Mouse (Mus musculus): Measurements from ENCODE around the gene Gm813. TPM values are rescaled to one million over a fixed set of nuclear protein-coding genes. Genes with fewer than 3 reads are reported as not detected.

Gene Gm813
- total and polyA plus RNA-seq, 3 experiments, result not detected

DNA sequence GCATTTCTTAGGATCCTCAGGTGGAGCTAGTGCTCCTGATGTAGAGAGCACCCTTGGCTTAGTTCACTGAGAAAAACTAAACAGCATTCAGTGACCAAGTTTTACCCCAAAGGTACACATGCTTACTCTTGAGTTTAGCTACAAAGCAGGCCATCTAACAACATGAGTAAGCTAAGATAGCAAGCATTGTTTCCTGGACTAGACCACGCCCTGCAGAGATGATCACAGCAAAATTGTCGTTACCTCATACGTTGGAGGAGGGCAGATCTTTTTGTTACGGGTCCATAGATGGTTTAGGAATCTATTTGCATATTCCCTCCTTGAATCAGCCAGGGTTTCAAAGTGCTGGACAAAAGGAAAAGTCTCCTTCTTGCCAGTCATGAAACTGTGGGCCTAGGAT is 20.7 kb upstream of the Gm813 start:
- TF ChIP-seq BHLHE40 (IDR thresholded peaks at IDR 0.05; ENCODE audit: low read depth, low read length) (no peak), HCFC1 (IDR thresholded peaks at IDR 0.05; ENCODE audit: low read depth, low read length) (no peak)
- Histone ChIP-seq H3K4me2 (ENCODE audit: insufficient read depth, low read depth, poor library complexity, severe bottlenecking) (no peak overlapping the region), H3K27ac (ENCODE audit: insufficient read depth, low read depth) (no peak overlapping the region), H3K4me1 (ENCODE audit: control insufficient read depth in 1 of 2, insufficient read depth in 2 of 2) (peaks cover 16 to 21% of the 10 kb centered on the region in 2 experiments), H3K79me2 (replicated peaks; ENCODE audit: control insufficient read depth, extremely low read depth, insufficient read depth, poor library complexity, severe bottlenecking) (no peaks in the 10 kb centered on the region), H3K27me3 (replicated peaks) (no peaks in the 10 kb centered on the region), H3K4me3 (replicated peaks in 1 of 3; ENCODE audit: low read depth in 2 of 3, low read length in 2 of 3, poor library complexity in 1 of 3) (no peak overlapping the region), H3K9ac (ENCODE audit: insufficient read depth, low read depth) (no peak overlapping the region), H3K9me3 (replicated peaks; ENCODE audit: low read length) (no peaks in the 10 kb centered on the region), H3K36me3 (replicated peaks in 1 of 2; ENCODE audit: control insufficient read depth in 1 of 2, insufficient read depth in 1 of 2, low read length in 1 of 2) (no peaks in the 10 kb centered on the region)
- dilution Hi-C loops (cut with MboI; ENCODE audit: extremely low pct_ligation_motif_present, extremely low pct_unique_long_range_greater_than_20kb, low sequenced_read_pairs), result no loop called here
- DNase-seq (ENCODE audit: extremely low read depth), result no peak
- in situ Hi-C loops (cut with MboI; ENCODE audit: low pct_ligation_motif_present, low pct_unique_long_range_greater_than_20kb, low sequenced_read_pairs), result loop anchor here (25.0 kb wide), 1 partner anchor 1025 kb away; the partner anchor contains the start of gene Cmss1

DNA sequence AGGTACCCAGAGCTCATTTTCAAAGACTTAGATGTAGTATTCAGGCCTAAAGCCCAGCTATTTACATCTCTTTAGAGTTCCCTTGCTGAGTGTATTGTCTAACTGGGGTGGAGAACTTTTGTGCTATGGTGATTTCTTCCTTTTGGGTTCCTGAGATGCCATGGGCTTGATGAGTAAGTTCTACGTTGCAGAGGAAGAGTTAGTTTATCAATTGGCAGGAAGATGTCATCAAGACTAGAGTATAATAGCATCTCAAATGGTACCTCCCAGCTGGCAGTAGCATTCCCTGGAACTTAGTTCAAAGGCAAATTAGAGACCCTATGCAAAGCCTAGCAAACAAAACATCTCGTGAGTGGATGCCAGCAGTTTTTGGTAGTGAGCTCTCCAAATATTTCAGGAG is 19.1 kb upstream of the Gm813 start:
- TF ChIP-seq ZNF384 (IDR thresholded peaks at IDR 0.05; ENCODE audit: low read depth, low read length) (no peak), RAD21 (IDR thresholded peaks at IDR 0.05; ENCODE audit: low read depth, low read length) (no peak), EP300 (IDR thresholded peaks at IDR 0.05; ENCODE audit: low read length) (no peak), MAX (IDR thresholded peaks at IDR 0.05; ENCODE audit: low read length) (no peak), RCOR1 (conservative IDR thresholded peaks at IDR 0.05; ENCODE audit: low read depth, low read length) (no peak), BHLHE40 (IDR thresholded peaks at IDR 0.05; ENCODE audit: low read depth, low read length) (no peak), MXI1 (IDR thresholded peaks at IDR 0.05; ENCODE audit: low read depth, low read length) (no peak)
- H3K27ac ChIP-seq (ENCODE audit: insufficient read depth, low read depth), result no peak overlapping the region
- H3K27me3 ChIP-seq (replicated peaks), result no peaks in the 10 kb centered on the region
- dilution Hi-C loops (cut with MboI; ENCODE audit: extremely low pct_ligation_motif_present, extremely low pct_unique_long_range_greater_than_20kb, low sequenced_read_pairs), result no loop called here
- no peak overlapping the region for H3K4me3 ChIP-seq (replicated peaks in 1 of 3; ENCODE audit: low read depth in 2 of 3, low read length in 2 of 3, poor library complexity in 1 of 3)
- no peak overlapping the region for H3K4me2 ChIP-seq (ENCODE audit: insufficient read depth, low read depth, poor library complexity, severe bottlenecking)
- H3K79me2 ChIP-seq (replicated peaks; ENCODE audit: control insufficient read depth, extremely low read depth, insufficient read depth, poor library complexity, severe bottlenecking), result no peaks in the 10 kb centered on the region
- DNase-seq (ENCODE audit: extremely low read depth), result no peak
- in situ Hi-C loops (cut with MboI; ENCODE audit: low pct_ligation_motif_present, low pct_unique_long_range_greater_than_20kb, low sequenced_read_pairs), result loop anchor here (25.0 kb wide), 1 partner anchor 1024 kb away; the partner anchor contains the start of gene Cmss1
- no peaks in the 10 kb centered on the region for H3K36me3 ChIP-seq (replicated peaks in 1 of 2; ENCODE audit: control insufficient read depth in 1 of 2, insufficient read depth in 1 of 2, low read length in 1 of 2)
- H3K4me1 ChIP-seq (ENCODE audit: control insufficient read depth in 1 of 2, insufficient read depth in 2 of 2), result peaks cover 16 to 21% of the 10 kb centered on the region in 2 experiments
- no peak overlapping the region for H3K9ac ChIP-seq (ENCODE audit: insufficient read depth, low read depth)
- no peaks in the 10 kb centered on the region for H3K9me3 ChIP-seq (replicated peaks; ENCODE audit: low read length)

DNA sequence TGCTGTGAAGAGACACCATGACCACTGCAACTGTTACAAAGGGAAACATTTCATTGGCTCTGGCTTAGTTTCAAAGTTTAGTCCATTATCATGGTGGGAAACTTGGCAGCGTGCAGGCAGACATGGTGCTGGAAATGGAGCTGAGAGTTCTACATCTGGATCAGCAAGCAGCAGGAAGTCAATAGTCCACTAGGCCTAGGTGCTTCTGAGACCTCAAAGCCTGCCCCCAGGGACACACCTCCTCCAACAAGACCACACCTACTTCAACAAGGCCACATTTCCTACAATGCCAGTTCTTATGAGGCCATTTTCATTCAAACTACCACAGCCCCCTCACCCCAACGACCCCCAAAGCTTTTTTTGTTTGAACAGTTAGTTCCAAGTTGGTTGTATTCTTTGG is 13.0 kb upstream of the Gm813 start:
- Histone ChIP-seq H3K79me2 (replicated peaks; ENCODE audit: control insufficient read depth, extremely low read depth, insufficient read depth, poor library complexity, severe bottlenecking) (no peaks in the 10 kb centered on the region), H3K36me3 (replicated peaks in 1 of 2; ENCODE audit: control insufficient read depth in 1 of 2, insufficient read depth in 1 of 2, low read length in 1 of 2) (no peaks in the 10 kb centered on the region), H3K9me3 (replicated peaks; ENCODE audit: low read length) (no peaks in the 10 kb centered on the region), H3K4me1 (ENCODE audit: control insufficient read depth in 1 of 2, insufficient read depth in 2 of 2) (peaks cover 0 to 4% of the 10 kb centered on the region in 2 experiments; a peak in 2 of 4 replicates), H3K27ac (ENCODE audit: insufficient read depth, low read depth) (no peak overlapping the region), H3K9ac (ENCODE audit: insufficient read depth, low read depth) (no peak overlapping the region), H3K4me2 (ENCODE audit: insufficient read depth, low read depth, poor library complexity, severe bottlenecking) (no peak overlapping the region), H3K4me3 (replicated peaks in 1 of 3; ENCODE audit: low read depth in 2 of 3, low read length in 2 of 3, poor library complexity in 1 of 3) (no peak overlapping the region), H3K27me3 (replicated peaks) (no peaks in the 10 kb centered on the region)
- TF ChIP-seq MAFK (IDR thresholded peaks at IDR 0.05; ENCODE audit: insufficient replicate concordance, low read length) (no peak), POLR2AphosphoS2 (IDR thresholded peaks at IDR 0.05; ENCODE audit: low read depth, low read length) (no peak), GABPA (IDR thresholded peaks at IDR 0.05; ENCODE audit: insufficient replicate concordance, low read depth, low read length) (no peak), ZKSCAN1 (IDR thresholded peaks at IDR 0.05; ENCODE audit: borderline replicate concordance, low read depth, low read length) (no peak), PAX5 (IDR thresholded peaks at IDR 0.05; ENCODE audit: low read length) (no peak), RAD21 (IDR thresholded peaks at IDR 0.05; ENCODE audit: low read depth, low read length) (no peak), SMC3 (IDR thresholded peaks at IDR 0.05; ENCODE audit: low read depth, low read length) (no peak), UBTF (IDR thresholded peaks at IDR 0.05; ENCODE audit: low read depth, low read length) (no peak), TCF12 (IDR thresholded peaks at IDR 0.05; ENCODE audit: low read depth, low read length) (no peak), TBP (conservative IDR thresholded peaks at IDR 0.05; ENCODE audit: low read depth, low read length) (no peak), MAZ (IDR thresholded peaks at IDR 0.05; ENCODE audit: low read depth, low read length) (no peak), POLR2A (IDR thresholded peaks at IDR 0.05; ENCODE audit: low read depth, low read length) (no peak), SIN3A (IDR thresholded peaks at IDR 0.05; ENCODE audit: low read length) (no peak), JUN (IDR thresholded peaks at IDR 0.05; ENCODE audit: insufficient read depth, low read depth, low read length) (no peak), KAT2A (IDR thresholded peaks at IDR 0.05; ENCODE audit: insufficient replicate concordance, low read length) (no peak)
- dilution Hi-C loops (cut with MboI; ENCODE audit: extremely low pct_ligation_motif_present, extremely low pct_unique_long_range_greater_than_20kb, low sequenced_read_pairs) (no loop called here), in situ Hi-C loops (cut with MboI; ENCODE audit: low pct_ligation_motif_present, low pct_unique_long_range_greater_than_20kb, low sequenced_read_pairs) (loop anchor here (5.0 to 25.0 kb wide), 2 partner anchors 38 to 1017 kb away; partner anchors contain the start of gene Cmss1)
- DNase-seq (ENCODE audit: extremely low read depth), result peak; percentile 27

Measured in CH12.LX (cell line).